ENCODE assay signal across 20 mouse cellular contexts in the genomic region with DNA sequence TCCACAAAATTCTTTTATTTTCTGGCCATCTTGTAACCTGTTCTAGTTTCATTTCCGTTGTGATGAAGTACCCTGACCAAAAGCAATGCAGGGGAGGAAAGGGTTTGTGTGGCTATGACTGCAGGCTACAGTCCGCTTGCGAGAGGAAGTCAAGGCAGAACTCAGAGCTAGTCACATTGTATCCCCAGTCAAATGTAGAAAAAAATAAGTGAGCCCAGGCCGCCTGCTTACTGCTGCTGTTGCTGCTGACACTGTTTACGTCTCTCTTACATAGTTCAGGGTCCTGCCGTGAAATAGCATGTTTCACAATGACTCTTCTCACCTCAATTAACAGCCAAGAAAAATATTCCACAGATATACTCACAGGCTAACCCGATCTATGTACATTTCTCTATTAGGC.
DNase-seq lines count a peak whose midpoint lies in the region; ATAC-seq and TF ChIP-seq lines count a peak whose summit lies in the region.
"Had no signal": no experiment of that assay in that cellular context is flagged by ENCODE, and none has a peak within 500 bp of the region (broad histone marks: within the 10 kb centered on the region; RNA-seq: fewer than 3 reads in every experiment).

No protein-coding gene starts in this region.

- no peak for TF ChIP-seq CTCF in hindbrain, postnatal 0 days (IDR thresholded peaks at IDR 0.05; ENCODE audit: low read depth)

- ATAC-seq in common myeloid progenitor, adult 5-6 weeks (replicated peaks; ENCODE audit: low read depth, poor library complexity, severe bottlenecking) = peak; percentile 55
- no peak for ATAC-seq in megakaryocyte-erythroid progenitor cell, adult 5-6 weeks (replicated peaks; ENCODE audit: low FRiP score, low TSS enrichment, poor library complexity, severe bottlenecking)
- no peak for ATAC-seq in hindbrain, postnatal 0 days
- ATAC-seq: forebrain, postnatal 0 days; intestine, embryonic 15.5 days; liver, postnatal 0 days had no signal

- H3K4me1 ChIP-seq in hindbrain, postnatal 0 days (ENCODE audit: insufficient read depth, low read length) = no peaks in the 10 kb centered on the region
- H3K4me1 ChIP-seq: hindbrain, embryonic 10.5 days; intestine, embryonic 15.5 days had no signal

- H3K36me3 ChIP-seq in hindbrain, postnatal 0 days (ENCODE audit: insufficient read depth, low read length) = no peaks in the 10 kb centered on the region
- H3K36me3 ChIP-seq: embryonic facial prominence, embryonic 13.5 days; hindbrain, embryonic 10.5 days; intestine, embryonic 15.5 days had no signal

- no peak overlapping the region for H3K27ac ChIP-seq in hindbrain, postnatal 0 days
- H3K27ac ChIP-seq: embryonic facial prominence, embryonic 13.5 days; gastrocnemius, adult 2 months; hindbrain, embryonic 10.5 days; intestine, embryonic 15.5 days had no signal

- 82% methylated on average over 7 of the region's 7 CpGs for WGBS in hindbrain, postnatal 0 days

- no peak overlapping the region for H3K4me2 ChIP-seq in hindbrain, postnatal 0 days (ENCODE audit: low read depth, low read length)
- H3K4me2 ChIP-seq: embryonic facial prominence, embryonic 13.5 days; intestine, embryonic 15.5 days had no signal

- H3K9ac ChIP-seq in hindbrain, postnatal 0 days (replicated peaks; ENCODE audit: low read length) = no peak overlapping the region
- H3K9ac ChIP-seq: embryonic facial prominence, embryonic 13.5 days; forebrain, postnatal 0 days; intestine, embryonic 15.5 days; liver, postnatal 0 days had no signal

- no peaks in the 10 kb centered on the region for H3K27me3 ChIP-seq in hindbrain, postnatal 0 days (ENCODE audit: insufficient read depth, low read length)
- H3K27me3 ChIP-seq: embryonic facial prominence, embryonic 13.5 days; intestine, embryonic 15.5 days had no signal

- no peak overlapping the region for H3K4me3 ChIP-seq in hindbrain, postnatal 0 days (ENCODE audit: low read length)
- H3K4me3 ChIP-seq: embryonic facial prominence, embryonic 13.5 days; gastrocnemius, adult 2 months; hindbrain, embryonic 10.5 days; intestine, embryonic 15.5 days had no signal

- no peaks in the 10 kb centered on the region for H3K9me3 ChIP-seq in hindbrain, postnatal 0 days (ENCODE audit: low read length)
- H3K9me3 ChIP-seq: embryonic facial prominence, embryonic 13.5 days; hindbrain, embryonic 10.5 days; intestine, embryonic 15.5 days had no signal

- peak; percentile 34 for DNase-seq in thymus, postnatal 0 days (ENCODE audit: low spot score)
- DNase-seq in thymus, adult 18-20 months = no peak
- peak; percentile 51 for DNase-seq in naive thymus-derived CD4-positive, alpha-beta T cell, adult 2 months (ENCODE audit: low read depth)
- no peak for DNase-seq in hindbrain, postnatal 0 days (ENCODE audit: low spot score)
- DNase-seq in cerebellum, postnatal 4 days (ENCODE audit: low spot score in 2 of 2) = no peak
- DNase-seq: adrenal gland, adult 8-10 months; cerebellum, adult 11 months; forebrain, postnatal 0 days; gastrocnemius, adult 2 months; heart, adult 18-20 months; liver; liver, postnatal 0 days; lung, postnatal 4 days; midbrain, embryonic 14.5 days; right cerebral cortex, postnatal 25 days had no signal

Comparison
In these comparisons a context has a peak if more than half of its experiments do, and no peak if none do; other contexts are left out.
1. DNase-seq: peak in thymus, postnatal 0 days (single experiment) and naive thymus-derived CD4-positive, alpha-beta T cell, adult 2 months (single experiment); none in thymus, adult 18-20 months (0 of 2), hindbrain, postnatal 0 days (single experiment) and cerebellum, postnatal 4 days (0 of 2).